Mouse (Mus musculus): ENCODE measurements around the gene Cd300ld5.
"Not testable (repeated sequence)": the region's sequence is repeated elsewhere in the genome, so short reads cannot be mapped to it uniquely, and the experiment has no call there.

The Cd300ld5 gene

GRCm38 (mm10) chr11:115037669-115038068 is at the start of gene Cd300ld5:
TSS of gene Cd300ld5 (minus strand) at chr11:115037769.
- DNase-seq (ENCODE audit: low spot score in 2 of 2), result not testable (repeated sequence)

GRCm38 (mm10) chr11:115086213-115086612 is 48.6 kb upstream of the Cd300ld5 start:
- DNase-seq (ENCODE audit: low spot score in 2 of 2), result no peak

- DNase-seq (ENCODE audit: low spot score in 2 of 2), result no peak
Measured at GRCm38 (mm10) chr11:115085064-115085463, 47.5 kb upstream of the Cd300ld5 start.

GRCm38 (mm10) chr11:115084595-115084994 is 47.0 kb upstream of the Cd300ld5 start:
- no peak for DNase-seq (ENCODE audit: low spot score in 2 of 2)

GRCm38 (mm10) chr11:115083376-115084139 is 46.0 kb upstream of the Cd300ld5 start:
- peak; percentile 61 to 69 for DNase-seq (ENCODE audit: low spot score in 2 of 2)

- DNase-seq (ENCODE audit: low spot score in 2 of 2), result no peak
Measured at GRCm38 (mm10) chr11:115082196-115082595, 44.6 kb upstream of the Cd300ld5 start.

GRCm38 (mm10) chr11:115081373-115081772 is 43.8 kb upstream of the Cd300ld5 start:
- no peak for DNase-seq (ENCODE audit: low spot score in 2 of 2)

- DNase-seq (ENCODE audit: low spot score in 2 of 2), result peak; percentile 63 to 69
Measured at GRCm38 (mm10) chr11:115080886-115081285, 43.3 kb upstream of the Cd300ld5 start.

- DNase-seq (ENCODE audit: low spot score in 2 of 2), result no peak
Measured at GRCm38 (mm10) chr11:115078680-115079079, 41.1 kb upstream of the Cd300ld5 start.

- peak; percentile 76 to 90 for DNase-seq (ENCODE audit: low spot score in 2 of 2)
Measured at GRCm38 (mm10) chr11:115077436-115077835, 39.9 kb upstream of the Cd300ld5 start.

- no peak for DNase-seq (ENCODE audit: low spot score in 2 of 2)
Measured at GRCm38 (mm10) chr11:115075859-115076258, 38.3 kb upstream of the Cd300ld5 start.

GRCm38 (mm10) chr11:115075407-115075806 is 37.8 kb upstream of the Cd300ld5 start:
- no peak for DNase-seq (ENCODE audit: low spot score in 2 of 2)

GRCm38 (mm10) chr11:115073002-115073401 is 35.4 kb upstream of the Cd300ld5 start:
- DNase-seq (ENCODE audit: low spot score in 2 of 2), result no peak

DNA sequence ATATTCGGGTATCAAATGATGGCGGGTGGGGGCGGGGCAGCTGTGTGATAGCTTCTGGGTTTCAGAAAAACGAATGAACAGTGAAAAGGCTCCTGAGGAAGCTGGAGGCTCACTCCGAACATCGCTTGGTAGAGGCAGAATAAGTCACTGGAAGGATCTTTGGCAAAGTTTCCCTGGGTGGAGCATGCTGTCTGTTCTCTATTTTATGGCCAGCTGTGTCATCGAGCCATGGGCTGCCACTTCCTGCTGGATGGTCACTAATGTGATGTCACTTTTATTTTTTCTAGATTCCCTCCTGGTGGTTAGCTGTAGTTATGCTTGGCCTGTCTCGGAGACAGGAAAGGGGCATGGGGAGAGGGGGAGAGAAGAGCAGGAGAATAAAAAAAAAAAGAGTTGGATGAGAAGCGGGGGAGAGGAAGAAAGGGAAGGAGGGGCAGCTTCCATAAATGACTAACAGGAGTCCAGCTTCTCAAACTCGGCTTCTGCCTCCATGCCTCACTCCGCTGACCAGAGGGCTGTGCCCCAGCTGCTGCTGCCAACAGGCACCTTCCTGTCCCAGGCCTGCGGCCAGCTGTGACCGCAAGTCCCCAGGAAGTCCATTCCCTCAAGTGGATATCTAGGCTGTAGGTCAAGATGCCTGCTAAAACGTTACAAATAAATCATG is 34.2 kb upstream of the Cd300ld5 start:
- no peak for DNase-seq (ENCODE audit: low spot score in 2 of 2)

GRCm38 (mm10) chr11:115071015-115071551 is 33.5 kb upstream of the Cd300ld5 start:
- DNase-seq (ENCODE audit: low spot score in 2 of 2), result no peak

- no peak for DNase-seq (ENCODE audit: low spot score in 2 of 2)
Measured at GRCm38 (mm10) chr11:115066768-115067167, 29.2 kb upstream of the Cd300ld5 start.

DNA sequence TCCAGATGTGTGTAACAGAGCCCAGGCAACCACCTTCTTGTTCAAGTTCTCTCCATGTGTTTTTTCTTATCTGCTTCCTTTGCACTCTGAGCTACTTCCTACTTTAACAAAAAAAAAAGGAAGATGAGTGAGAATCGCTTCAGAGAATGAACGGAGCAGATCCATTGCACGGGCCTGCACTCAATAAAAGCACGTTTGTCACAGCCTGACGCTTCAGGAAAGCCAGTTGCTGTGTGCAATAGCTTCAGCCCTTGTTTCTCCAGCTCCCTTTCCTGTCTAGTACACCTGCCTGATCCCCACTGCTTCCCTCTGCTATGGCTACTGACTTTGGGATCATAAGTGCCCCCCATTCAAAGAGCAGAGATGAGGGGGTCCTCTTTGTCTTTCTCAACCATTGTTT is 24.5 kb upstream of the Cd300ld5 start, which contains the start of gene Cd300e:
TSS of gene Cd300e (minus strand) at position 101 of the 400 bp plus-strand sequence.
- no peak for DNase-seq (ENCODE audit: low spot score in 2 of 2)

DNA sequence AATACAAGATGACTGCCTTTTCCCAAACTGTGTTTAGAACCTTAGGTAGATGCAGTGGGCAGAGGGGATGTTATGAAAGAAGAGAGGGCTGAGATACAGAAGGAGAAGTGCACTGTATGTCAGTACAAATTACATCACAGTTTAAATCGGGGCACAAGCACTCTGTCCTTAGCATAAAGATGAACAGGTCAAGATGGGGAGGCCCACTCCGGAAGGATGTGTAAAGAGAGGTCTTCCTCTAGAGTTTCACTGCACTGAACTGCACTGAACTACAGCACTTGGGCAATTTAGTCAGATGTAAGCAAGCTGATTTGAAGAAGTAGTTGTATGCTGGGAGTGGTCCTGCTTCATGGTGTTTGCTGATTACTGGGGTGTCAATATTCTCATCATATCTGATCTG is 22.2 kb upstream of the Cd300ld5 start:
- no peak for DNase-seq (ENCODE audit: low spot score in 2 of 2)

- no peak for DNase-seq (ENCODE audit: low spot score in 2 of 2)
Measured at GRCm38 (mm10) chr11:115058701-115059100, 21.1 kb upstream of the Cd300ld5 start.

- peak; percentile 33 to 67 for DNase-seq (ENCODE audit: low spot score in 2 of 2)
Measured at GRCm38 (mm10) chr11:115054537-115054936, 17.0 kb upstream of the Cd300ld5 start.

DNA sequence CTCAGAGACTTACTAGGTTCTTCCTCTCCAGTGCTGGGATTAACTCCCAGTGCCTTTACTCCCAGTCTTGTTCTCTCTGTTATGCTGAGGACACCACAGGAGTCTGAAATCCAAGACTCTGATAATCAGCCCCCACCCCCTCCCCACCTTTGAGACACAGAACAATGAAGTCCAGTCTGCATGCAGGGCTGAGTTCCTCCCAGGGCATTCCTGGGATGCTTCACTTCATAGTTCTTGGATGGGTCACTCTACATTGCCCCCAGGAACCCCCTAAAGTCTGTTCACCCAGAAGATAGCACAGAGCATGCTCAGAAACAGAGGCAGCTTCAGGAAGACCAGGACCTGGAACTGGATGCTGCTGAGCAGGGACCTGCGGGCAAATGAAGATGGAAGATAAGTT is 15.4 kb upstream of the Cd300ld5 start:
- DNase-seq (ENCODE audit: low spot score in 2 of 2), result no peak

- DNase-seq (ENCODE audit: low spot score in 2 of 2), result no peak
Measured at GRCm38 (mm10) chr11:115052206-115052605, 14.6 kb upstream of the Cd300ld5 start.

All from natural killer cell, adult 2 months (primary cell).